Mouse (Mus musculus): ENCODE data around the gene Actr6.

GRCm38 (mm10) chr10:89690021-89690420, 42.1 kb downstream of the Actr6 start:
- no peak for TF ChIP-seq POLR2A (IDR thresholded peaks at IDR 0.05; ENCODE audit: borderline replicate concordance, extremely low read depth, insufficient read depth, insufficient read length, poor library complexity, severe bottlenecking)
- TF ChIP-seq CTCF (IDR thresholded peaks at IDR 0.05; ENCODE audit: borderline replicate concordance, extremely low read depth, insufficient read depth, insufficient read length) = no peak
